Mouse (Mus musculus) c-Kit-positive CD71-positive TER-119-negative erythroid progenitor cells, embryonic 14.5 days (primary cell): ENCODE results near the gene Srrm2.

Source experiments
- DNase-seq: peaks from one replicate; pipeline ENCODE4 v3.0.0-alpha.2; 2013; ENCODE audit warnings: low read depth

Srrm2 gene

GRCm38 (mm10) chr17:23857193-23857592, 66.9 kb downstream of the Srrm2 start:
- DNase-seq: no peak

GRCm38 (mm10) chr17:23857913-23858312, 67.6 kb downstream of the Srrm2 start:
- DNase-seq: no peak

- no peak for DNase-seq
Measured at GRCm38 (mm10) chr17:23862926-23863325, 72.6 kb downstream of the Srrm2 start.

- DNase-seq: no peak
Measured at GRCm38 (mm10) chr17:23867756-23868155, 77.4 kb downstream of the Srrm2 start, which contains the start of gene Prss21. TSS of gene Prss21 (plus strand) at chr17:23868056.

GRCm38 (mm10) chr17:23868513-23868912, 78.2 kb downstream of the Srrm2 start:
- DNase-seq: no peak
